Mouse (Mus musculus) midbrain, embryonic 14.5 days (tissue): ENCODE measurements around the gene Ano9. TPM values are rescaled to one million over a fixed set of nuclear protein-coding genes. Genes with fewer than 3 reads are reported as not detected.

Source experiments
- ATAC-seq: fragments of 200-750 bp; cut with Nextera tagmentation; 2 replicates; pipeline ENCODE4 v1.8.0; 2017; ENCODE audit warnings: moderate number of reproducible peaks, moderate library complexity; ENCODE audit not compliant: low FRiP score, low TSS enrichment
- DNase-seq: peaks from one replicate; pipeline ENCODE4 v3.0.0-alpha.2; 2015
- H3K27ac ChIP-seq: fragments of 300-500 bp; sonication (generic); replicated peaks from 2 replicates; pipeline ENCODE4 v1.5.1; 2014; ENCODE audit warnings: mild to moderate bottlenecking, low read depth, low read length, moderate library complexity
- H3K27me3 ChIP-seq: fragments of 300-500 bp; sonication (generic); 2 replicates; pipeline ENCODE4 v1.6.1; 2014; ENCODE audit warnings: low read length, control low read depth, mixed read lengths; ENCODE audit not compliant: control insufficient read depth, insufficient read depth
- H3K36me3 ChIP-seq: fragments of 300-500 bp; sonication (generic); 2 replicates; pipeline ENCODE4 v1.6.1; 2014; ENCODE audit warnings: low read length, control low read depth; ENCODE audit not compliant: control insufficient read depth, insufficient read depth
- H3K4me1 ChIP-seq: fragments of 300-500 bp; sonication (generic); 2 replicates; pipeline ENCODE4 v1.6.1; 2014; ENCODE audit warnings: mild to moderate bottlenecking, antibody characterized with exemption, low read length, control low read depth; ENCODE audit not compliant: control insufficient read depth, insufficient read depth
- H3K4me2 ChIP-seq: fragments of 300-500 bp; sonication (generic); 2 replicates; pipeline ENCODE4 v1.6.1; 2014; ENCODE audit warnings: mild to moderate bottlenecking, low read length, moderate library complexity
- H3K4me3 ChIP-seq: fragments of 300-500 bp; sonication (generic); replicated peaks from 2 replicates; pipeline ENCODE4 v1.5.1; 2014; ENCODE audit warnings: low read depth, low read length
- H3K9ac ChIP-seq: fragments of 300-500 bp; sonication (generic); replicated peaks from 2 replicates; pipeline ENCODE4 v1.6.1; 2014; ENCODE audit warnings: mild to moderate bottlenecking, low read length, moderate library complexity
- H3K9me3 ChIP-seq: fragments of 300-500 bp; sonication (generic); 2 replicates; pipeline ENCODE4 v1.6.1; 2016; ENCODE audit warnings: low read length, control low read depth, mixed read lengths; ENCODE audit not compliant: control insufficient read depth
- WGBS: fragments of 180-500 bp; shearing (Covaris S2); extraction: QIAGEN DNeasy Blood & Tissue Kit; methylation state at CpG from one replicate; pipeline ENCODE4 v1.1.7; 2014; 5-methylcytosine and 5-hydroxymethylcytosine counted together
- polyA plus RNA-seq: library from polyadenylated mRNA; unstranded; fragments of >200 nt; fragmentation: Nextera tagmentation; extraction: Ambion mirVana; gene quantifications from 2 replicates; pipeline ENCODE4 v1.2.1, GENCODE M21; 2014

The Ano9 gene
- 0.14 and 0.18 TPM in 2 replicates for polyA plus RNA-seq

- Histone ChIP-seq H3K27me3 (no peaks in the 10 kb centered on the region), H3K27ac (no peak within 1 kb of the TSS), H3K4me2 (no peak within 1 kb of the TSS), H3K36me3 (no peaks in the 10 kb centered on the region), H3K4me1 (no peaks in the 10 kb centered on the region), H3K9me3 (no peaks in the 10 kb centered on the region), H3K9ac (no peak within 1 kb of the TSS), H3K4me3 (no peak within 1 kb of the TSS)
- WGBS, result 16% methylated on average over 9 of the region's 9 CpGs
- ATAC-seq (no peak), DNase-seq (no peak)
Measured at GRCm38 (mm10) chr7:141117636-141118035, at the start of gene Ano9. Gene Ano9 (minus strand): TSS chr7:141117806.

GRCm38 (mm10) chr7:141164850-141165249 lies 47.2 kb upstream of the Ano9 start:
- Histone ChIP-seq H3K4me3 (no peak overlapping the region), H3K9ac (no peak overlapping the region), H3K4me2 (no peak overlapping the region), H3K27ac (no peak overlapping the region), H3K9me3 (no peaks in the 10 kb centered on the region), H3K27me3 (no peaks in the 10 kb centered on the region), H3K36me3 (peaks cover 45% of the 10 kb centered on the region), H3K4me1 (peaks cover 8% of the 10 kb centered on the region)
- DNase-seq (no peak), ATAC-seq (no peak)
- WGBS, result 90% methylated on average over 6 of the region's 6 CpGs

DNA sequence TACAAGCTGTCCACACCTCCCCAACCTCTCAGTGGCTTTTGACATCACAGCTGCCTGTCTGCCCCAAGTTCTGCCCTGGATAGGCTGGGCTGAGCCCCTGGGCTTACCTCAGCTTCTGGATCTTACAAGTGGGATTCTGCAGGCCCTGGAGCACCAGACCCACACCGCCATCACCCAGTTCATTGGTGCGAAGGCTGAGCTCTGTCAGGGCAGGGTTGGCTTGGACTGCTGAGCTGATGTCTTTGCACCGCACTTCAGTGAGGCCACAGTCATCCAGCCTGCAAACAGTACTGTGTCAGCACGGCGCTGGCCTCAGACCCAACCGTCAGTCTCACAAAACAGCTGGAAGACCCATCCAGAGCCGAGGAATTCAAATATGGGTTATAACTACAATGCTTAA lies 46.8 kb upstream of the Ano9 start:
- Histone ChIP-seq H3K4me1 (peaks cover 8% of the 10 kb centered on the region), H3K27me3 (no peaks in the 10 kb centered on the region), H3K27ac (no peak overlapping the region), H3K9me3 (no peaks in the 10 kb centered on the region), H3K4me3 (no peak overlapping the region), H3K9ac (no peak overlapping the region), H3K36me3 (peaks cover 48% of the 10 kb centered on the region), H3K4me2 (no peak overlapping the region)
- ATAC-seq, result no peak
- DNase-seq, result no peak
- 91% methylated on average over 7 of the region's 7 CpGs for WGBS

DNA sequence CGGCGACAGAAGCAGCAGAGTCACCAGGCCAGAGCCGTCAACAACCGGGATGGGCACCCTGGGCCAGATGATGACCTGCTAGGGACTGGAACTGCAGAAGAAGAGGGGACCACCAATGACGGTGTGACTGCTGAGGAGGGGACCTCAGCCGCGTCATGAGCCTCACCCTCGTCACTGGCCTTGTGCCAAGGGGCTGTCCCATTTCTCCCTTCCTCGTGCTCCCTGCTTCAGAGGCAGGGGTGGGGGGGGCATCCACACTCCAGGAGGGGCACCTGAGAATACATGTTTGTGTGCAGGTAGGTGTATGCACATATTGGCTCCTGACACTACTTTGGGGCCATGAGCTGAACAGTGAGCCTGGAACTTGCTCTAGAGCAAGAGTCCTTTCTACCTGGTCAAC lies 37.8 kb upstream of the Ano9 start:
- no peak for DNase-seq
- Histone ChIP-seq H3K9me3 (no peaks in the 10 kb centered on the region), H3K9ac (no peak overlapping the region), H3K27me3 (no peaks in the 10 kb centered on the region), H3K4me2 (no peak overlapping the region), H3K27ac (no peak overlapping the region), H3K4me3 (no peak overlapping the region), H3K36me3 (peaks cover 59% of the 10 kb centered on the region), H3K4me1 (no peaks in the 10 kb centered on the region)
- WGBS, result 92% methylated on average over 9 of the region's 9 CpGs
- no peak for ATAC-seq

DNA sequence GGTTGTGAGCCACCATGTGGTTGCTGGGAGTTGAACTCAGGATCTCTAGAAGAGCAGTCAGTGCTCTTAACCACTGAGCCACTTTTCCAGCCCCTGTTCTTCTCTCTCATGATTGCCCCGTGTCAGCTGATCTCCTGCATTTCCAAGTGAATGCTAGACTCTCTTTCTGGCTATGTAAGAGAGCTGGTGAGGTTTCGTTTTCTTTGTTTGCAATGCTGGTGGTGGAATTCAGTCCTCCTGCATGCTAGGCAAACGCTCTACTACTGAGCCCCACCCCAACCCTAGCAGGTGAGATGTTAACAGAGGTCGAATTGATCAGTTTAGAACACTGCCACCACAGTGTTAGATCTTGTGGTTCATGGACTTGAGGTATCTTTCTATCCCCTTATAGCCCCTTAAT lies 31.0 kb upstream of the Ano9 start:
- H3K9me3 ChIP-seq, result no peaks in the 10 kb centered on the region
- H3K27me3 ChIP-seq, result no peaks in the 10 kb centered on the region
- H3K9ac ChIP-seq, result no peak overlapping the region
- WGBS, result 82% methylated on average over 4 of the region's 4 CpGs
- DNase-seq (no peak), ATAC-seq (no peak)
- no peaks in the 10 kb centered on the region for H3K4me1 ChIP-seq
- H3K4me3 ChIP-seq, result no peak overlapping the region
- no peak overlapping the region for H3K4me2 ChIP-seq
- H3K36me3 ChIP-seq, result peaks cover 48% of the 10 kb centered on the region
- no peak overlapping the region for H3K27ac ChIP-seq

DNA sequence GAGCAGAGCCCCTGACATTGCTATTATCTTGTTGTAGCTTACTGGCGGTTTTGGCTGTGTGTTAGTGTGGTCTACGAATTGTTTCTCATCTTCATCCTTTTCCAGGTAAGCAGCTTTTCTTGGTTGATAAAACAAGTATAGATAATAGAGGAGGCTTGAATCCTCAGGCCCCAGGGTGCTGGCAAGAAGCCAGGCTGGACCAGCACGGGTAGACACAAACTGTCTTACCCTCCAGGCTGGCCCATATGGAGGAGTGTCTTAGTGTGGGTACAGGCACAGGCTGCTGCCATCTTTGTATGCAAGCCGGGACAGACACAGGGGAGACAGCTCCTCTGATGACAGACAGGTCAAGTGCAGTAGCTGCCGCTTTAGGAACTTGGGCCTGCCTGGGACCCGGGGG lies 29.4 kb upstream of the Ano9 start:
- DNase-seq (no peak), ATAC-seq (no peak)
- WGBS, result 80% methylated on average over 6 of the region's 6 CpGs
- no peak overlapping the region for H3K9ac ChIP-seq
- no peak overlapping the region for H3K4me3 ChIP-seq
- H3K36me3 ChIP-seq, result peaks cover 39% of the 10 kb centered on the region
- H3K27me3 ChIP-seq, result no peaks in the 10 kb centered on the region
- H3K4me2 ChIP-seq, result no peak overlapping the region
- H3K9me3 ChIP-seq, result no peaks in the 10 kb centered on the region
- H3K27ac ChIP-seq, result no peak overlapping the region
- no peaks in the 10 kb centered on the region for H3K4me1 ChIP-seq

DNA sequence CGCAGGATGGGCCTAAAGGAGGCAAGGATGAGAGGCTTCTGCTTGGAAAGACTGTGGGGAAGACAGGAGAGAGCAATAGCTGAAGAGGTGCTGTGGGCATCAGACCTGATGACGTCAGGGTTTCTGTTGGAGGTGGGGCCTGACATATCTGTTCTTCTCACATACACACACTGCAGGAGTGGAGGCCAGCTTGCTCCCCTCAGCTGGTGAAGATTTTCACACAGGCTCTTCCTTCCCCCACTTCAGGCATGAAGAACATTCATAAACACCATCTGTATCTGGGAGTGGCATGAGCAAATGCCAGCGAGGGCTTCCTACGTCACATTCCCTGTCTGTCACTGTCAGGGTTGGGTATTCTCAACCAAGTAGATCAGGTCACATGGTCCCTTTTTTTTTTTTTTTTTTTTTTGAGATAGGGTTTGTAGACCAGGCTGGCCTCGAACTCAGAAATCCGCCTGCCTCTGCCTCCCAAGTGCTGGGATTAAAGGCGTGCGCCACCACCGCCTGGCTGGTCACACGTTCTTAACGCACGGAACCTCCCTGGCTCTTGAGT lies 28.5 kb upstream of the Ano9 start:
- no peak overlapping the region for H3K4me3 ChIP-seq
- H3K9ac ChIP-seq, result no peak overlapping the region
- ATAC-seq (no peak), DNase-seq (no peak)
- H3K36me3 ChIP-seq, result peaks cover 32% of the 10 kb centered on the region
- no peaks in the 10 kb centered on the region for H3K27me3 ChIP-seq
- H3K4me2 ChIP-seq, result no peak overlapping the region
- no peak overlapping the region for H3K27ac ChIP-seq
- WGBS, result 96% methylated on average over 12 of the region's 12 CpGs
- no peaks in the 10 kb centered on the region for H3K9me3 ChIP-seq
- no peaks in the 10 kb centered on the region for H3K4me1 ChIP-seq

GRCm38 (mm10) chr7:141145403-141145802 lies 27.8 kb upstream of the Ano9 start:
- H3K9me3 ChIP-seq, result no peaks in the 10 kb centered on the region
- DNase-seq, result no peak
- H3K4me2 ChIP-seq, result no peak overlapping the region
- WGBS, result 77% methylated on average over 1 of the region's 1 CpGs
- H3K36me3 ChIP-seq, result peaks cover 32% of the 10 kb centered on the region
- H3K27me3 ChIP-seq, result no peaks in the 10 kb centered on the region
- no peaks in the 10 kb centered on the region for H3K4me1 ChIP-seq
- no peak overlapping the region for H3K4me3 ChIP-seq
- no peak for ATAC-seq
- no peak overlapping the region for H3K27ac ChIP-seq
- no peak overlapping the region for H3K9ac ChIP-seq

- Histone ChIP-seq H3K27me3 (no peaks in the 10 kb centered on the region), H3K27ac (no peak overlapping the region), H3K36me3 (peaks cover 32% of the 10 kb centered on the region), H3K4me2 (no peak overlapping the region), H3K4me3 (no peak overlapping the region), H3K9ac (no peak overlapping the region), H3K4me1 (no peaks in the 10 kb centered on the region), H3K9me3 (no peaks in the 10 kb centered on the region)
- ATAC-seq (no peak), DNase-seq (no peak)
- 92% methylated on average over 3 of the region's 3 CpGs for WGBS
Measured at GRCm38 (mm10) chr7:141144650-141145049, 27.0 kb upstream of the Ano9 start.
